Mouse (Mus musculus) midbrain, embryonic 15.5 days (tissue): ENCODE results near the gene Zfp408. TPM values are rescaled to one million over a fixed set of nuclear protein-coding genes. Genes with fewer than 3 reads are reported as not detected.
"Not testable (repeated sequence)": the region's sequence is repeated elsewhere in the genome, so short reads cannot be mapped to it uniquely, and the experiment has no call there.

Source experiments
- ATAC-seq: fragments of 200-750 bp; cut with Nextera tagmentation; replicated peaks from 2 replicates; pipeline ENCODE4 v1.8.0; 2017; ENCODE audit warnings: moderate TSS enrichment
- H3K27ac ChIP-seq: fragments of 300-500 bp; sonication (generic); 2 replicates; pipeline ENCODE4 v1.5.1; 2015; ENCODE audit warnings: mild to moderate bottlenecking, inconsistent platforms
- H3K27me3 ChIP-seq: fragments of 300-500 bp; sonication (generic); replicated peaks from 2 replicates; pipeline ENCODE4 v1.6.1; 2015; ENCODE audit warnings: inconsistent platforms
- H3K36me3 ChIP-seq: fragments of 300-500 bp; sonication (generic); replicated peaks from 2 replicates; pipeline ENCODE4 v1.6.1; 2015; ENCODE audit warnings: inconsistent platforms
- H3K4me1 ChIP-seq: fragments of 300-500 bp; sonication (generic); 2 replicates; pipeline ENCODE4 v1.6.1; 2015; ENCODE audit warnings: inconsistent platforms
- H3K4me2 ChIP-seq: fragments of 300-500 bp; sonication (generic); 2 replicates; pipeline ENCODE4 v1.6.1; 2015; ENCODE audit warnings: inconsistent platforms, mild to moderate bottlenecking, moderate library complexity
- H3K4me3 ChIP-seq: fragments of 300-500 bp; sonication (generic); 2 replicates; pipeline ENCODE4 v1.5.1; 2015; ENCODE audit warnings: mild to moderate bottlenecking, inconsistent platforms
- H3K9ac ChIP-seq: fragments of 300-500 bp; sonication (generic); 2 replicates; pipeline ENCODE4 v1.6.1; 2015; ENCODE audit warnings: mild to moderate bottlenecking, inconsistent platforms
- H3K9me3 ChIP-seq: fragments of 300-500 bp; sonication (generic); 2 replicates; pipeline ENCODE4 v1.6.1; 2016; ENCODE audit warnings: inconsistent platforms
- WGBS: fragments of 180-500 bp; shearing (Covaris S2); methylation state at CpG from one replicate; pipeline ENCODE4 v1.1.7; 2015; ENCODE audit warnings: mixed read lengths; 5-methylcytosine and 5-hydroxymethylcytosine counted together
- polyA plus RNA-seq: library from polyadenylated mRNA; unstranded; fragments of >200 nt; fragmentation: Nextera tagmentation; extraction: Ambion mirVana; gene quantifications from 2 replicates; pipeline ENCODE4 v1.2.1, GENCODE M21; 2015

The Zfp408 gene
- polyA plus RNA-seq, 1 experiment from 2014 or later: 18.3 TPM

DNA sequence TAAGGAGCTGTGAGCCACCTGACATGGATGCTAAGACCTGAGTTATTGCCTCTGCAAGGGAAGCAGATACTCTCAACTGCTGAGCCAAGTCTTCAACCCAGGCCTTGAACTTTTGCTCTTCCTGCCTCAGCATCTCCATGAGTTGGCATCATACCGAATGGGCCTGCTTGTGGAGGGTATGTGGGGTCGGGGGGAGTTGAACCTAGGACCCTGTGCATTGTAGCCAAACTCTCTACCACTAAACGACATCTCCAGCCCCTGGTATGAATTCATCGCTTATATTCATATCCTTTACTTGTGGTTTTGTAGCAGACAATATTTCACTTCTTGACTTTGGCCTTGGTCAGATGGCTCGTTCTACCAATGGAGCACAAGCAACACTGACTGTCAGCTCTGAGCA is 17.8 kb downstream of the Zfp408 start:
- no peaks in the 10 kb centered on the region for H3K9me3 ChIP-seq
- 90% methylated on average over 5 of the region's 5 CpGs for WGBS
- no peak for ATAC-seq
- H3K36me3 ChIP-seq: no peaks in the 10 kb centered on the region
- no peak overlapping the region for H3K4me3 ChIP-seq
- H3K4me2 ChIP-seq: no peak overlapping the region
- H3K27me3 ChIP-seq: no peaks in the 10 kb centered on the region
- H3K27ac ChIP-seq: no peak overlapping the region
- no peaks in the 10 kb centered on the region for H3K4me1 ChIP-seq
- no peak overlapping the region for H3K9ac ChIP-seq

DNA sequence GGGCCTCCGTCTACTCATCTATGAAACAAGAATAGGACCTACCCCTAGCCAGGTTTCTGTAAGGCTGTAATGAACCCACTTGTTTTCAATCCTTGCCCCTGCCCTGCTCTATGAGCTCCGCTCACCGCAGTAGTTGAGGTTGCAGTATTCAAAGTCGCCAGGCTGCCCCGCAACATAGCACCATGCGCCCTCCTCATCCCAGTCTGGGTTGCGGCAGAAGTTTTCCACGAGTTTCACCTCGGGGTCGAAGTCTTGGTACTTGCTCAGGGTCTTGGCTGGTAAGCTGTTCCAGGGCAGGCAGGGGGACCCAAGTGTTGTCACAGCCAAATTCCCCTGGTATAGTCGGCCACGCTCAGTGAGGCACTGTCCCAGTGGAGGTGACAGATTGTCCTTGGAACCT is 19.2 kb downstream of the Zfp408 start:
- Histone ChIP-seq H3K27ac (no peak overlapping the region), H3K4me2 (no peak overlapping the region), H3K36me3 (no peaks in the 10 kb centered on the region), H3K4me3 (no peak overlapping the region), H3K9ac (no peak overlapping the region), H3K4me1 (no peaks in the 10 kb centered on the region), H3K27me3 (no peaks in the 10 kb centered on the region), H3K9me3 (no peaks in the 10 kb centered on the region)
- 92% methylated on average over 12 of the region's 12 CpGs for WGBS
- no peak for ATAC-seq

- 88% methylated on average over 18 of the region's 18 CpGs for WGBS
- H3K9ac ChIP-seq: no peak overlapping the region
- H3K27me3 ChIP-seq: no peaks in the 10 kb centered on the region
- H3K4me2 ChIP-seq: no peak overlapping the region
- no peaks in the 10 kb centered on the region for H3K36me3 ChIP-seq
- no peaks in the 10 kb centered on the region for H3K9me3 ChIP-seq
- ATAC-seq: no peak
- H3K4me1 ChIP-seq: no peaks in the 10 kb centered on the region
- H3K4me3 ChIP-seq: no peak overlapping the region
- no peak overlapping the region for H3K27ac ChIP-seq
These were observed 19.9 kb downstream of the Zfp408 start for GRCm38 (mm10) chr2:91629682-91630081.

DNA sequence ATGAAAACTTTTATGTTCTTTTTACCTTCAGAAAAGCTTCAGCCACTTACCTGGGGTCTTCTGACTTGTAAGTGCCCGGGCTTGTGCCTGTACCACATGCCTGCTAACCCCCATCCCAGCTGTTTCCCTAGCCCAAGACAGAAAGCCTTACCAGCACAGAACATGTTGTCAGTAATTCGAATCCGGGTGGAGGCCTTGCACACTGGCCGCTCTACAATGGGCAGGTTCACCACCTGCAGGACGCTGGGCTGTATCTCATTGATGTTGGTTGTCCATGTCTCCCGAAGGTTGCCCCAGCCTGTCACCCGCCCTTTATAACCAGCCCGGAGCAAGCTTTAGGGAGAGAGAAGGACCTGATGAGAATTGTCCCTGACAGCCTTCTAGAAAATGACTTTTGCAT is 21.4 kb downstream of the Zfp408 start:
- Histone ChIP-seq H3K4me1 (no peaks in the 10 kb centered on the region), H3K4me2 (no peak overlapping the region), H3K9ac (no peak overlapping the region), H3K27me3 (no peaks in the 10 kb centered on the region), H3K36me3 (no peaks in the 10 kb centered on the region), H3K9me3 (no peaks in the 10 kb centered on the region), H3K27ac (no peak overlapping the region), H3K4me3 (no peak overlapping the region)
- 94% methylated on average over 8 of the region's 8 CpGs for WGBS
- ATAC-seq: no peak

- Histone ChIP-seq H3K9ac (no peak overlapping the region), H3K4me3 (no peak overlapping the region), H3K27me3 (no peaks in the 10 kb centered on the region), H3K9me3 (no peaks in the 10 kb centered on the region), H3K4me1 (no peaks in the 10 kb centered on the region), H3K36me3 (0 out of 2 replicates have a peak, but pooled peaks cover 3% of the 10 kb centered on the region), H3K4me2 (no peak overlapping the region), H3K27ac (no peak overlapping the region)
- 79% methylated on average over 5 of the region's 5 CpGs for WGBS
- ATAC-seq: no peak
These were observed 22.1 kb downstream of the Zfp408 start for GRCm38 (mm10) chr2:91627486-91627885.

- peaks cover 28% of the 10 kb centered on the region for H3K36me3 ChIP-seq
- not testable (repeated sequence) for H3K9me3 ChIP-seq, H3K4me3 ChIP-seq, ATAC-seq, H3K4me1 ChIP-seq, H3K4me2 ChIP-seq, H3K27me3 ChIP-seq, H3K27ac ChIP-seq, H3K9ac ChIP-seq
- 93% methylated on average over 7 of the region's 7 CpGs for WGBS
These were observed 26.2 kb downstream of the Zfp408 start for GRCm38 (mm10) chr2:91623366-91623765.

DNA sequence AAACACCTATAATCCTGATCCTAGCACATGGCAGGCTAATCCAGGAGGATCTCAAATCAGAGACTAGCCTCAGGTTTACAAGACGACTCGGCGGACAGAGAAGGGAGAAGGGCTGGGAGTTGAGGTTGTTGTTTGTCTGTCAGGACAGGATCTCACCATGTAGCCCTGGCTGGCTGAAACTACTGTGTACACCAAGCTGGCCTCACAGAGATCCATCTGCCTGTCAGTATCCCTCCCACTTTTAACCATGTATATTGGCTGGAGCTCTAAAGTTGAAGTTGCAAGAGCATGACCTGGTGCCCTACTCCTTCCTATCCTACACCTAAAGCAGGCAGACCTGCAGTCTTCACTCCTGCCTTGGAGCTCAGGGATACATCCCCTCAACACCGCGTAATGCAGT is 27.2 kb downstream of the Zfp408 start:
- H3K36me3 ChIP-seq: peaks cover 38% of the 10 kb centered on the region

DNA sequence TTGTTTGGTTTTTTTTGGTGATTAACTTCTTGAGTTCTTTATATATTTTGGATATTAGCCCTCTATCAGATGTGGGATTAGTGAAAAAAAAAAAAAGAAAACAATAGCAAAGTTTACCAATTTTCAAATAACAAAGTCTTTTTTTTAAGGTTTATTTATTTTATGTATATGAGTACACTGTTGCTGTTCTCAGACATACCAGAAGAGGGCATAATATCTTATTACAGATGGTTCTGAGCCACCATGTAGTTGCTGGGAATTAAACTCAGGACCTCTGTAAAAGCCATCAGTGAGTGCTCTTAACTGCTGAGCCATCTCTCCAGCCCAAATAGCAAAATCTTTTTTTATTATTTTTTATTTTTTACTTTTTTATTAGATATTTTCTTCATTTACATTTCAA is 40.2 kb downstream of the Zfp408 start:
- not testable (repeated sequence) for H3K4me1 ChIP-seq, H3K27me3 ChIP-seq, H3K9ac ChIP-seq, H3K4me2 ChIP-seq, H3K27ac ChIP-seq, H3K9me3 ChIP-seq, ATAC-seq, H3K4me3 ChIP-seq
- peaks cover 45% of the 10 kb centered on the region for H3K36me3 ChIP-seq

More for the DNA sequence above, 27.2 kb downstream of the Zfp408 start:
- no peaks in the 10 kb centered on the region for H3K27me3 ChIP-seq
- no peak overlapping the region for H3K4me2 ChIP-seq
- H3K27ac ChIP-seq: no peak overlapping the region
- WGBS: 87% methylated on average over 5 of the region's 5 CpGs
- no peak overlapping the region for H3K4me3 ChIP-seq
- H3K9me3 ChIP-seq: no peaks in the 10 kb centered on the region
- H3K4me1 ChIP-seq: no peaks in the 10 kb centered on the region
- no peak overlapping the region for H3K9ac ChIP-seq
- ATAC-seq: no peak

DNA sequence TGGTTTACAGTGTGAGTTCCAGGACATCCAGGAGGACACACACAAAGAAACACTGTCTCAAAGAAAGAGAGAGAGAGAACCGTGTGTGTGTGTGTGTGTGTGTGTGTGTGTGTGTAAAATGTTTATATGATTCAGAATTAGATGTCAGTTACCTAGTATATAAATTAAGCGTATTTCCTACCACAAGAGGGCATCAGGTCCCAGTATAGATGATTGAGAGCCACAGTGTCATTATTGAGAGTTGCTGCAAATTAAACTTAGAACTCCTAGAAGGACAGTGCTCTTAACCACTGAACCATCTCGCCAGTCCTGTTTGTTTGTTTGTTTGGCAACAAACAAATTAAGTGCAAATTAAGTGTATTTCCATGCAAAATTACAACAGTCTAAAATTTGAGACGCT is 47.2 kb downstream of the Zfp408 start:
- no peaks in the 10 kb centered on the region for H3K4me1 ChIP-seq
- peaks cover 59% of the 10 kb centered on the region for H3K36me3 ChIP-seq
- H3K4me3 ChIP-seq: no peak overlapping the region
- no peak for ATAC-seq
- no peaks in the 10 kb centered on the region for H3K9me3 ChIP-seq
- H3K27ac ChIP-seq: no peak overlapping the region
- H3K27me3 ChIP-seq: no peaks in the 10 kb centered on the region
- H3K4me2 ChIP-seq: no peak overlapping the region
- 95% methylated on average over 4 of the region's 4 CpGs for WGBS
- no peak overlapping the region for H3K9ac ChIP-seq

DNA sequence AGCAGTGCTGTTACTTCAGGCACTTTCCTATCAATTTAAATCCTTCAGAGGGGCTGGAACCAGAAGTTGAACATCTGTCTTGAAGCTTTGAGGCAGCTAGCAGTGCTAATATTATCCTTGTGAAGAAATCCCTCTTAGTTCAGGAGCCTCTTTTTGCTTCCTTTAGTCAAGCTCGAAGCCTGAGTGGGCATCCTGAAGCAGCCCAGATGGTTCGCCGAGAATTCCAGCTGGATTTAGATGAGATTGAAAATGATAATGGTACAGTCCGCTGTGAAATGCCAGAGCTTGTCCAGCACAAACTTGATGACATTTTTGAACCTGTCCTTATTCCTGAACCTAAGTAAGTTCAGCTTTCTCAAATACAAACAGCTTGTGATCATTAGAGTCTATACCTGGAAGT is 49.1 kb downstream of the Zfp408 start:
- ATAC-seq: no peak
- H3K4me3 ChIP-seq: no peak overlapping the region
- no peak overlapping the region for H3K27ac ChIP-seq
- no peak overlapping the region for H3K9ac ChIP-seq
- no peaks in the 10 kb centered on the region for H3K27me3 ChIP-seq
- peaks cover 62% of the 10 kb centered on the region for H3K36me3 ChIP-seq
- H3K9me3 ChIP-seq: no peaks in the 10 kb centered on the region
- no peaks in the 10 kb centered on the region for H3K4me1 ChIP-seq
- 98% methylated on average over 4 of the region's 4 CpGs for WGBS
- no peak overlapping the region for H3K4me2 ChIP-seq

Other genes starting within 250 kb of the Zfp408 start
- gene 1110051M20Rik, start 205.1 kb downstream of the Zfp408 start, polyA plus RNA-seq: 179 TPM in 2 replicates
- 4.2 and 4.9 TPM in 2 replicates for gene Lrp4, start 192.3 kb downstream of the Zfp408 start, polyA plus RNA-seq
- 109 and 115 TPM in 2 replicates for gene Ckap5, start 123.0 kb downstream of the Zfp408 start, polyA plus RNA-seq
- gene F2, start 13.4 kb downstream of the Zfp408 start, polyA plus RNA-seq: 0.21 and 0.33 TPM in 2 replicates
- 97.9 and 99.9 TPM in 2 replicates for gene Arhgap1, start 69 bp upstream of the Zfp408 start, polyA plus RNA-seq
- 41.1 and 41.6 TPM in 2 replicates for gene Atg13, start 60.8 kb upstream of the Zfp408 start, polyA plus RNA-seq
- gene Harbi1, start 61.1 kb upstream of the Zfp408 start, polyA plus RNA-seq: 19.1 and 20.9 TPM in 2 replicates
- 29.8 and 30.3 TPM in 2 replicates for gene Ambra1, start 80.3 kb upstream of the Zfp408 start, polyA plus RNA-seq